Mouse (Mus musculus): Measurements from ENCODE around the gene Cylc2. TPM values are rescaled to one million over a fixed set of nuclear protein-coding genes. Genes with fewer than 3 reads are reported as not detected.

Gene Cylc2
- not detected in 2 replicates for polyA plus RNA-seq (2011; ENCODE audit: insufficient read length, low read depth, missing spikeins)

DNA sequence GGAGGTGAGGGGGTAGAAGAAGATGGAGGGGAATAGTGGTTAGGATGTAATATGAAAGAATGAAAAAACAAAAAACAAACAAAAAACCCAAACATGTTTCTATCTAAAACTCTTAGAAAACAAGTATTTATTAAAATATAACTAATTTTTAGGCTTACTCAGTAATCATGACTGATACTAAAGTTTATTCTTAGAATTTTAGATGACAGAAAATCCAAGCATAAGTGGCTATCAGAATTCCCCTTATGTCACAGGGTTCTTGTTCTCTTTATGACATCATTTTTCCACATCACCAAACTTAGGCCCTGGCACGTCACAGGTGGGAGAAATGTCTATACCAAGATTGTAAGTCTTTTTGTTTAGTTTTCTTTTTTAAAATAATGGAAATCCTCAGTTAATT is at the start of gene Cylc2:
Gene Cylc2, plus strand, starts transcription at position 301 of the 400 bp plus-strand sequence.
- TF ChIP-seq POLR2A (IDR thresholded peaks at IDR 0.05; ENCODE audit: low read depth, low read length) (no peak), CTCF (IDR thresholded peaks at IDR 0.05; ENCODE audit: borderline replicate concordance, insufficient read depth, low read length) (no peak)
- H3K4me3 ChIP-seq (ENCODE audit: insufficient read depth, low read length), result no peak within 1 kb of the TSS
- H3K27ac ChIP-seq (ENCODE audit: insufficient read depth, low read length), result no peak within 1 kb of the TSS
- no peaks in the 10 kb centered on the region for H3K4me1 ChIP-seq (ENCODE audit: control insufficient read depth, insufficient read depth, low read length)

Data from embryonic fibroblast, embryonic 13.5 days (primary cell).